Mouse (Mus musculus): Measurements from ENCODE around the gene Kdm2b.
A peak's percentile ranks its signal among the peaks of the same experiment; 100 is the strongest.

Gene Kdm2b

GRCm38 (mm10) chr5:122989551-122990330 lies at the start of gene Kdm2b:
TSS of gene Kdm2b (minus strand) at chr5:122989823.
- peak; percentile 45 for DNase-seq (ENCODE audit: inconsistent ontology term)

DNA sequence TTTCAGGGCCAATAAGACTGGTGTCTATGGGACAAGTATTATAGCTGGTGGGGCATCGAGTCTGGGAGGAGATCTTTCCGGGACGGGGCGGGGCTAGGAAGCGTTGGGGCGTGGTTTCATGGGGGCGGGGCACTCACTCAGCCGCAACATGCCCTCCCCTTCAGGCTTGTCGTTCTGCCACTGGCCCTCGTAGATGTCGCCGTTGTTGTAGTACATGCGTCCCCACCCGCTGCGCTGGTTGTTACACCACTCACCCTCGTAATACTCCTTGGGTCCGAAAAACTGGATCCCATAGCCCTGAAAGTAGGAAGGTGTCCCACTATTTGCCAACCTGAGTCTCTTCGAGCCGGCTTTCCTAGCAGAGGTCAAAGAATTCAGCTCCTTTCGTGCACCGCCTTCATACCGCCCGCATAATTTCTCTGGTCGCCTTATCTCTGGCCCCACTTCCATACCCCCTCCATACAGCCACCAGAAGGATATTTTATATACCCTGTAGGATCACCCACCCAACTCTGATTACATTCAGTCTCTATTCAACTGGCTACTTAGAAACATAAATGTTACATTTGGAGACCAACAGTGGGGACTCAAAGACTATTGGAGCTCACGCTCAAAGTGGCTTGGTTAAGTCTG lies 49.6 kb upstream of the Kdm2b start:
- peak; percentile 63 for DNase-seq (ENCODE audit: inconsistent ontology term)

GRCm38 (mm10) chr5:123038115-123038514 lies 48.5 kb upstream of the Kdm2b start:
- no peak for DNase-seq (ENCODE audit: inconsistent ontology term)

- DNase-seq (ENCODE audit: inconsistent ontology term) = peak; percentile 73
These were observed 45.9 kb upstream of the Kdm2b start for GRCm38 (mm10) chr5:123035564-123035963.

DNA sequence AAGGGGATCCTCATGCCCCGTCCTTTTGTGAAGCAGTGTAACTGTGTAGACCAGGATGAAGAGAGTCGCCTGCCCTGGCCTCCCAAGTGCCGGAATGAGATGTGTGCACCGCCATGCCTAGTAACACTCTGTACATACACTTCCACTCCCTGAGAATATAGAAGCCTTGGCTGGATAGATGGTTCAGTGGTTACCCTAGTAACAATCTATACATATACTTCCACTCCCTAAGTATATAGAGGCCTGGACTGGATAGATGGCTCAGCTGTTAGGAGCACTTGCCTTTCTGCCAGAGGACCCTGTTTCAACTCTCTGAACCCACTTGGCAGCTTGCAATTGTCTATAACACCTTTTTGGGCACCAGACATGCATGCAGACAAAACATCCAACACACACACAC lies 45.5 kb upstream of the Kdm2b start:
- no peak for DNase-seq (ENCODE audit: inconsistent ontology term)

- DNase-seq (ENCODE audit: inconsistent ontology term) = no peak
These were observed 44.1 kb upstream of the Kdm2b start for GRCm38 (mm10) chr5:123033646-123034160.

GRCm38 (mm10) chr5:123031312-123031711 lies 41.7 kb upstream of the Kdm2b start:
- no peak for DNase-seq (ENCODE audit: inconsistent ontology term)

GRCm38 (mm10) chr5:123029729-123030128 lies 40.1 kb upstream of the Kdm2b start:
- no peak for DNase-seq (ENCODE audit: inconsistent ontology term)

GRCm38 (mm10) chr5:123027436-123027835 lies 37.8 kb upstream of the Kdm2b start:
- no peak for DNase-seq (ENCODE audit: inconsistent ontology term)

GRCm38 (mm10) chr5:123026414-123026813 lies 36.8 kb upstream of the Kdm2b start:
- DNase-seq (ENCODE audit: inconsistent ontology term) = no peak

DNA sequence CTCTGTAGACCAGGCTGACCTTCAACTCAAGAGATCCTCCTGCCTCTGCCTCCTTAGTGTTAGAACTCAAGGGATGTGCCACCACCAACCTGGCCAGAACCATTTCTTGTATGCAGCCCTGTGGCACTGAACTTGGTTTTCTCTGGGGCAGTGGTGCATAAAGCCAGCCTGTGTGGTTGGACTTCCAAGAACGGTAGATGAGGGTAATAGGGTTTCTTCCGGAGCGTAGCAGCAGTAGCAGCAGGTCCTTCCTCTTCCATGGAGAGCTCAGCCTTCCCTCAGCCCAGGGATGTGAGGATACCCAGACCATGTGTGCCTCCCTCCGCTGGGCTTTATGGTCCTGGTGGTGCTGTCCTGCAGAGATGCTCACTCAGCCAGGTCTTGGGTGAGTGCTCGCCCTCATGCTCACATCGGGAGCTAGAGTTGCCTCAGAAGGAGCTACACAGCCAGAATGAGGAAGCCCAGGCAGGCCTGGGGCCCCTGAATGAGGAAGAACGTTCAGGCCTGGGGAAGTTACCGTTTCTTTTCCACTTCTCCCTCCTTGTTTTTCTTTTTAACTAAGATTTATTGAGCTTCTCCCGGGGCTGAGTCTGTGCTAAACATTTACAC lies 35.4 kb upstream of the Kdm2b start:
- DNase-seq (ENCODE audit: inconsistent ontology term) = no peak

DNA sequence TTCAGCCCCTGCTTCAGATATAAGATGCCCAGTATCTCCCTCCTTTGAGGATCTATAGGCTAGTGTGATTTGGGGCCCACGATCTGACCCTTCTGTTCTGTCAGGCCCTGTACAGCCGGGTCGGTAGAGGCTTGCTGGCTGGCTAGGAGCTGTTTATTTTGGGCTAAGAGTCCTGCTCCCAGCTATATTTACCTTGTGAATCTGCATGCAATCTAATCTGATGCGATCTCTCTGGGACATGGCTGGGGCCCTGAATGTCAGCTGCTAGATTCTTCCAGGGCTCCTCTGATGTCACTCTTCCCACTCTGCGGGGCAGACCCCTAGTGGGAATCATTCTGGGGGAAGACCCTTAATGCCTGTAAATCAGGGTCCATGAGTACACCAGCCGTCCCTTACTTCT lies 34.7 kb upstream of the Kdm2b start:
- DNase-seq (ENCODE audit: inconsistent ontology term) = no peak

DNA sequence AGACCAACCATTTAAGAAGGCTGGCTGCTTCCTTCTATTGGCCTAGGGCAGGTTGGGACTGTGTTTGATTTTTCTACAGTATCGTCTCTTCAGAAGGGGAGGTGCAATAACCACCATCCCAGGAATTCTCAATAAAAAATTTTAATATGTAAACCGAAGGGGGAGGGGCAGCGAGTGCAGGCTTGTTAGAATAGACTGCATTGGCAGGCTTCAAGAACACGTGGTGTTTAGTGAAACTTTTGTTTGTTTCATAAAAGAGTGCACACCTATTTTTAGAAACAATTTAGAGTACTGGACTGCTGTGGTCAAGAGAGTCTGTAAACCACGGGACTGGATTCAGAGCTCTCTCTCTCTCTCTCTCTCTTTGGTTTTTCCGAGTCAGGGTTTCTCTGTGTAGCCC lies 33.4 kb upstream of the Kdm2b start:
- no peak for DNase-seq (ENCODE audit: inconsistent ontology term)

- no peak for DNase-seq (ENCODE audit: inconsistent ontology term)
These were observed 31.8 kb upstream of the Kdm2b start for GRCm38 (mm10) chr5:123021438-123021837.

DNA sequence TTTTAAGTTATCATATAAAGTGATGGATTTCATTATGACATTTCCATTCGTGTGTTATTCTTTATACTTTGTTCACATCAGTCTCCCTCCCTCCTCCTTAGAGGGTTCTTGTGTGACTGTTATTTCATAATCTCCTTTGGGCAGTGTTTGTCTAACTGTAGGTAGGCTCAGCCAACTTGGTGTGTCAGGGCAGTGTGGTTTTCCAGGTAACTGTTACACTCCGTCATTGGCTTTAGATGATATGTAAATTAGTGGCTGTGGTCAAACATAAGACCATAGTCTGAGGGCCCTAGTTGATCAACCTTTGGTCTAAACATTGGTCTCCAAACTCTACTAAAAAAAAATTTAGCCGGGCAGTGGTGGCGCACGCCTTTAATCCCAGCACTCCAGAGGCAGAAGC lies 30.8 kb upstream of the Kdm2b start:
- no peak for DNase-seq (ENCODE audit: inconsistent ontology term)

- DNase-seq (ENCODE audit: inconsistent ontology term) = peak; percentile 79
These were observed 29.9 kb upstream of the Kdm2b start for GRCm38 (mm10) chr5:123019336-123020016.

GRCm38 (mm10) chr5:123017504-123017903 lies 27.9 kb upstream of the Kdm2b start:
- no peak for DNase-seq (ENCODE audit: inconsistent ontology term)

GRCm38 (mm10) chr5:123015915-123016314 lies 26.3 kb upstream of the Kdm2b start:
- DNase-seq (ENCODE audit: inconsistent ontology term) = peak; percentile 47

DNA sequence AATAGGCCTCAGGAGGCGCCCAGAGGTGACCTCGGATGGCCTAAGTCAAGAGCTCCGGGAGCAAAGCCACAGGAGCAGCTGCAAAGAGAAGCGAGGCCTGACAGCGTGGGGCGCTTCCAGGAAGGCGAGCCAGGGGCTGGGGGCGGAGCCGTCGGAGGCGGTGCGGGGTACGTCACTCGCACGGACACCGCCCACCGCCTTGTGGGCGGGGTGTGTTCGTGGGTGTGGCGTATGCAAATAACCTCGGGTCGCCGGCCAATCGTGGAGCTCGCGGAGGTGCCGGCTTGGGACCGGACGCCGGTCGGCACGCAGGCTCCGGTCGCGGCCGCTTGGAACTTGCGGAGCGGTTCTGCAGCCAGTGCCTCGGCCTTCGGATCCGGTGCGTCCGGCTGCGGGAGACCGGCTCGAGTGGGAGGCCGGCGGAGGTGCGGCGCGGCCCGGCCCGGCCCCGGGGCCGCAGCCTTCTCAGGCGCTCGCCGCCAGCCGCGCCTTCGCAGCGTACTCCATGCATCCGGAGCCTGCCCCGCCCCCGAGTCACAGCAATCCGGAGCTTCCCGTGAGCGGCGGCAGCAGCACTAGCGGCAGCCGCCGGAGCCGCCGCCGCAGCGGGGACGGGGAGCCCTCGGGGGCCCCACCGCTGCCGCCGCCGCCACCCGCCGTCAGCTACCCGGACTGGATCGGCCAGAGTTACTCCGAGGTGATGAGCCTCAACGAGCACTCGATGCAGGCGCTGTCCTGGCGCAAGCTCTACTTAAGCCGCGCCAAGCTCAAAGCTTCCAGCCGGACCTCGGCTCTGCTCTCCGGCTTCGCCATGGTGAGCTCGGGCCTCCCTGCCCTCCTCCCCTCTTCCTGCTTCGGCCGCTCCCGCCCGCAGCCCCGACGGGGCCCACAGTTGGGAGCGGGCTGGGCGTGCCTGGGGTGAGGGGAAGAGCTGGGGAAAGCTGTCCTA lies 25.4 kb upstream of the Kdm2b start, which contains the start of gene Orai1:
TSS of gene Orai1 (plus strand) at position 322 of the 949 bp plus-strand sequence.
- peak; percentile 99 for DNase-seq (ENCODE audit: inconsistent ontology term)

- DNase-seq (ENCODE audit: inconsistent ontology term) = peak; percentile 63
These were observed 24.1 kb upstream of the Kdm2b start for GRCm38 (mm10) chr5:123013599-123014315.
